Mouse (Mus musculus) embryonic facial prominence, embryonic 14.5 days (tissue): ENCODE measurements around the gene Ypel3. TPM values are rescaled to one million over a fixed set of nuclear protein-coding genes. Genes with fewer than 3 reads are reported as not detected.

Source experiments
- ATAC-seq: fragments of 200-750 bp; cut with Nextera tagmentation; 2 replicates; pipeline ENCODE4 v1.8.0; 2017; ENCODE audit warnings: low read depth, moderate number of reproducible peaks, moderate TSS enrichment
- DNase-seq: peaks from one replicate; pipeline ENCODE4 v3.0.0-alpha.2; 2015; ENCODE audit warnings: low spot score
- H3K27ac ChIP-seq: fragments of 300-500 bp; sonication (generic); replicated peaks from 2 replicates; pipeline ENCODE4 v1.5.1; 2014; ENCODE audit warnings: low read depth, mild to moderate bottlenecking, low read length, moderate library complexity
- H3K27me3 ChIP-seq: fragments of 300-500 bp; sonication (generic); replicated peaks from 2 replicates; pipeline ENCODE4 v1.6.1; 2014; ENCODE audit warnings: low read length; ENCODE audit not compliant: control insufficient read depth, insufficient read depth
- H3K36me3 ChIP-seq: fragments of 300-500 bp; sonication (generic); 2 replicates; pipeline ENCODE4 v1.6.1; 2014; ENCODE audit warnings: low read length, mixed read lengths; ENCODE audit not compliant: control insufficient read depth, insufficient read depth
- H3K4me1 ChIP-seq: fragments of 300-500 bp; sonication (generic); 2 replicates; pipeline ENCODE4 v1.6.1; 2014; ENCODE audit warnings: antibody characterized with exemption, low read length; ENCODE audit not compliant: control insufficient read depth, insufficient read depth
- H3K4me2 ChIP-seq: fragments of 300-500 bp; sonication (generic); 2 replicates; pipeline ENCODE4 v1.6.1; 2014; ENCODE audit warnings: low read depth, mild to moderate bottlenecking, low read length, moderate library complexity, mixed read lengths
- H3K4me3 ChIP-seq: fragments of 300-500 bp; sonication (generic); 2 replicates; pipeline ENCODE4 v1.5.1; 2014; ENCODE audit warnings: low read depth, mild to moderate bottlenecking, low read length
- H3K9ac ChIP-seq: fragments of 300-500 bp; sonication (generic); 2 replicates; pipeline ENCODE4 v1.6.1; 2014; ENCODE audit warnings: low read depth, mild to moderate bottlenecking, low read length, moderate library complexity, mixed read lengths
- H3K9me3 ChIP-seq: fragments of 300-500 bp; sonication (generic); 2 replicates; pipeline ENCODE4 v1.6.1; 2016; ENCODE audit warnings: low read length; ENCODE audit not compliant: control insufficient read depth
- WGBS: fragments of 180-500 bp; shearing (Covaris S2); extraction: QIAGEN DNeasy Blood & Tissue Kit; methylation state at CpG from one replicate; pipeline ENCODE4 v1.1.7; 2014; 5-methylcytosine and 5-hydroxymethylcytosine counted together
- polyA plus RNA-seq: library from polyadenylated mRNA; unstranded; fragments of >200 nt; fragmentation: Nextera tagmentation; extraction: Ambion mirVana; gene quantifications from 2 replicates; pipeline ENCODE4 v1.2.1, GENCODE M21; 2014

Gene Ypel3
- polyA plus RNA-seq, 1 experiment from 2014 or later = 117 TPM

- Histone ChIP-seq H3K4me2 (peak overlapping the region; percentile 82), H3K27ac (peak overlapping the region; percentile 99), H3K27me3 (no peaks in the 10 kb centered on the region), H3K9ac (peak overlapping the region; percentile 84), H3K4me3 (peak overlapping the region; percentile 88), H3K36me3 (peaks cover 38% of the 10 kb centered on the region), H3K9me3 (no peaks in the 10 kb centered on the region), H3K4me1 (peaks cover 11% of the 10 kb centered on the region)
- ATAC-seq = peak; percentile 92
- under 1% methylated on average over 36 of the region's 38 CpGs for WGBS
- no peak for DNase-seq
Observed at GRCm38 (mm10) chr7:126799468-126800268, 22.9 kb downstream of the Ypel3 start.

- Histone ChIP-seq H3K36me3 (peaks cover 32% of the 10 kb centered on the region), H3K9ac (peak overlapping the region; percentile 84)
- ATAC-seq = no peak
Observed at GRCm38 (mm10) chr7:126800269-126801056, 23.7 kb downstream of the Ypel3 start.

GRCm38 (mm10) chr7:126801057-126801422 lies 24.3 kb downstream of the Ypel3 start:
- no peak for DNase-seq
- Histone ChIP-seq H3K36me3 (peaks cover 28% of the 10 kb centered on the region), H3K9me3 (no peaks in the 10 kb centered on the region), H3K27me3 (no peaks in the 10 kb centered on the region), H3K4me1 (peaks cover 11% of the 10 kb centered on the region), H3K4me2 (no peak overlapping the region), H3K27ac (no peak overlapping the region), H3K9ac (no peak overlapping the region), H3K4me3 (no peak overlapping the region)
- WGBS = 93% methylated on average over 16 of the region's 16 CpGs
- ATAC-seq = no peak

More at GRCm38 (mm10) chr7:126800269-126801056, 23.7 kb downstream of the Ypel3 start:
- Histone ChIP-seq H3K4me1 (peaks cover 11% of the 10 kb centered on the region), H3K4me2 (peak overlapping the region; percentile 82), H3K9me3 (no peaks in the 10 kb centered on the region), H3K27me3 (no peaks in the 10 kb centered on the region), H3K4me3 (peak overlapping the region; percentile 88), H3K27ac (peak overlapping the region; percentile 99)
- no peak for DNase-seq
- 52% methylated on average over 5 of the region's 5 CpGs for WGBS

- ATAC-seq (no peak), DNase-seq (no peak)
- no peak overlapping the region for H3K4me2 ChIP-seq
- no peak overlapping the region for H3K9ac ChIP-seq
- H3K4me1 ChIP-seq = peaks cover 10% of the 10 kb centered on the region
- H3K9me3 ChIP-seq = no peaks in the 10 kb centered on the region
- WGBS = 79% methylated on average over 11 of the region's 11 CpGs
- no peak overlapping the region for H3K27ac ChIP-seq
- peaks cover 15% of the 10 kb centered on the region for H3K36me3 ChIP-seq
- H3K27me3 ChIP-seq = no peaks in the 10 kb centered on the region
- no peak overlapping the region for H3K4me3 ChIP-seq
Observed at GRCm38 (mm10) chr7:126802134-126802889, 25.6 kb downstream of the Ypel3 start.

GRCm38 (mm10) chr7:126803181-126803580 lies 26.4 kb downstream of the Ypel3 start:
- Histone ChIP-seq H3K36me3 (0 out of 2 replicates have a peak, but pooled peaks cover 13% of the 10 kb centered on the region), H3K9ac (no peak overlapping the region), H3K4me2 (no peak overlapping the region), H3K27me3 (no peaks in the 10 kb centered on the region), H3K9me3 (no peaks in the 10 kb centered on the region), H3K27ac (no peak overlapping the region), H3K4me1 (peaks cover 14% of the 10 kb centered on the region), H3K4me3 (no peak overlapping the region)
- no peak for ATAC-seq
- no peak for DNase-seq
- 87% methylated on average over 6 of the region's 6 CpGs for WGBS

- Histone ChIP-seq H3K9ac (no peak overlapping the region), H3K4me2 (no peak overlapping the region), H3K27ac (no peak overlapping the region), H3K27me3 (no peaks in the 10 kb centered on the region), H3K4me3 (no peak overlapping the region), H3K4me1 (peaks cover 17% of the 10 kb centered on the region), H3K36me3 (0 out of 2 replicates have a peak, but pooled peaks cover 13% of the 10 kb centered on the region), H3K9me3 (no peaks in the 10 kb centered on the region)
- DNase-seq (no peak), ATAC-seq (no peak)
Observed at GRCm38 (mm10) chr7:126803751-126804150, 27.0 kb downstream of the Ypel3 start.

- 67% methylated on average over 6 of the region's 6 CpGs for WGBS
- H3K36me3 ChIP-seq = 0 out of 2 replicates have a peak, but pooled peaks cover 13% of the 10 kb centered on the region
- no peak for DNase-seq
- H3K27me3 ChIP-seq = no peaks in the 10 kb centered on the region
- no peak overlapping the region for H3K9ac ChIP-seq
- H3K4me1 ChIP-seq = peaks cover 15% of the 10 kb centered on the region
- no peak overlapping the region for H3K4me3 ChIP-seq
- no peak for ATAC-seq
- no peak overlapping the region for H3K4me2 ChIP-seq
- no peaks in the 10 kb centered on the region for H3K9me3 ChIP-seq
- H3K27ac ChIP-seq = no peak overlapping the region
Observed at GRCm38 (mm10) chr7:126806956-126807355, 30.2 kb downstream of the Ypel3 start.

GRCm38 (mm10) chr7:126807405-126807804 lies 30.6 kb downstream of the Ypel3 start:
- WGBS = 68% methylated on average over 4 of the region's 4 CpGs
- ATAC-seq = no peak
- no peaks in the 10 kb centered on the region for H3K27me3 ChIP-seq
- peak overlapping the region; percentile 81; the same call in 1 of the 2 replicates for H3K27ac ChIP-seq
- H3K9me3 ChIP-seq = no peaks in the 10 kb centered on the region
- peaks cover 15% of the 10 kb centered on the region for H3K4me1 ChIP-seq
- H3K9ac ChIP-seq = peak overlapping the region; percentile 82; the same call in 1 of the 2 replicates
- no peak for DNase-seq
- H3K4me2 ChIP-seq = peak overlapping the region; percentile 89
- H3K4me3 ChIP-seq = peak overlapping the region; percentile 67; the same call in 1 of the 2 replicates
- H3K36me3 ChIP-seq = 0 out of 2 replicates have a peak, but pooled peaks cover 13% of the 10 kb centered on the region
